Mouse (Mus musculus): ENCODE data around the gene Rbms3. TPM values are rescaled to one million over a fixed set of nuclear protein-coding genes. Genes with fewer than 3 reads are reported as not detected.

Rbms3 gene
- polyA plus RNA-seq, 1 experiment from 2014 or later, result 98.2 TPM

- Histone ChIP-seq H3K4me3 (no peak overlapping the region), H3K4me1 (peaks cover 33% of the 10 kb centered on the region), H3K27me3 (no peaks in the 10 kb centered on the region), H3K27ac (no peak overlapping the region), H3K4me2 (no peak overlapping the region), H3K36me3 (peaks cover 11% of the 10 kb centered on the region; the same call in 1 of the 2 replicates), H3K9ac (no peak overlapping the region), H3K9me3 (no peaks in the 10 kb centered on the region)
- no peak for ATAC-seq (ENCODE audit: insufficient number of reproducible peaks, insufficient read depth, low FRiP score, low TSS enrichment, low read depth)
- 47% methylated on average over 8 of the region's 8 CpGs for WGBS
Measured at GRCm38 (mm10) chr9:117126816-117127215, 502.9 kb downstream of the Rbms3 start.

DNA sequence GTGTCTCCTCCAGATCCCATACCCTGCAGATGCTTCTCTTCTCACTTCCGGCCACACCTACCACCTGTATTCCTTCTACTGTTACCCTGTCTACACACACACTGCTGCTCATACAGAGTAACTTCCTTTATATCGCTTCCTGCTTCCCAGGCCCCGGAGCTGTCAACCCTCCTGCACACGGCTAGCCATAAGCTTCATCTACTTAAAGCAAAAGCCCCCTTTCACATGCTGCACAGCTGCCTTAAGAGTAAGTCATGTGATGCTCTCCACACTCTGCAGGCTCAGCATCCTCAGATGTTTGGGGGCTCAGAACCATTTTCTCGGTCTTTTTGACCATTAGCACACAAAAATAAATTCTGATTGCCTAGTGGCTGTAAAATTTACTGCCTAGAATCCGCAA, 503.9 kb downstream of the Rbms3 start:
- Histone ChIP-seq H3K4me3 (no peak overlapping the region), H3K27me3 (no peaks in the 10 kb centered on the region), H3K36me3 (peaks cover 4% of the 10 kb centered on the region; the same call in 1 of the 2 replicates), H3K9ac (no peak overlapping the region), H3K4me1 (peaks cover 33% of the 10 kb centered on the region), H3K9me3 (no peaks in the 10 kb centered on the region), H3K4me2 (no peak overlapping the region), H3K27ac (no peak overlapping the region)
- no peak for ATAC-seq (ENCODE audit: insufficient number of reproducible peaks, insufficient read depth, low FRiP score, low TSS enrichment, low read depth)
- 73% methylated on average over 6 of the region's 6 CpGs for WGBS

DNA sequence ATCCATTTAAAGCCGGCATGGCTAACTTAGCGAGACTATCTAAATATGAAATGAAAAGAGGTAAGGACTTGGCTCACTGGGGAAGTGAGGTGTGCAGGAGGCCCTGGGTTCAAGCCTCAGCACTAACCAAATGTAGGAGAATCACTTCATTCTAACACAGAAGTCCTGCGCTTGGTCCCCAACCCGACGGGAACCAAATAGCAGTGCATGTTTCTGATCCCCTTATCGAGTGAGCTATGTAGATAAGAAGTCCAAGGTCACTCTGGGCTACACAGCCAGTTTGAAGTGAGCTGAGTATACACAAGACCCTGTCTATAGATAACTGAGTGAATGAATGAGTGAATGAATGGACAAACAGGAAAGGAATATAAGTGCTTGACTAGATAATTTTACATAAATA, 508.1 kb downstream of the Rbms3 start:
- Histone ChIP-seq H3K9ac (no peak overlapping the region), H3K4me2 (no peak overlapping the region), H3K4me3 (no peak overlapping the region), H3K4me1 (peaks cover 15% of the 10 kb centered on the region), H3K27ac (no peak overlapping the region), H3K9me3 (no peaks in the 10 kb centered on the region), H3K36me3 (peaks cover 3% of the 10 kb centered on the region; the same call in 1 of the 2 replicates), H3K27me3 (no peaks in the 10 kb centered on the region)
- 86% methylated on average over 6 of the region's 6 CpGs for WGBS
- no peak for ATAC-seq (ENCODE audit: insufficient number of reproducible peaks, insufficient read depth, low FRiP score, low TSS enrichment, low read depth)

DNA sequence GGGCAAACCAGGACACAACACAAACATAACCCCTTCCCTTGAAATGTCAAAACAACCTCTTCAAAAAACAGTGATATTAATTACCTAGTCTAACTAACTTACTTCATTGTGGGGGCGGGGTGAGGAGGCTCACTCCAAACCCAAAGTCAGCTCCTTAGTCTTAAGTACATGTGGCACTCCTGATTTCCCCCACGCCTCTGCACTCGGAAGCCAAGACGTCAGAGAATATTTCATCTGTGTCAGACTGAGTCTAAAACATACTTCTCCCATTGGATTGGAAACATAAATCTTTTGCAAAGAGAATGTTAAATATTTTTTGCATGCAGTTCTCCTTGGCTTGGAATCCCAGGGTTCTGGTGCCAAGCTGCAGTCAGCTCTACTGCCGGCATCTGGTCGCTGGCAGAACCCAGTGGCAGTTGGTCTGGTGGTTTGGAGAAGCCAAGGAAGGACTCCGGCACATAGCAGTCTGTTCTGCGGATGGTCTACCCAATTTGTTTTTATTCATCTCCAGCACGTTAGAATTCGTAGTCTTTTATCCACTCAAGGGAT, 512.5 kb downstream of the Rbms3 start:
- Histone ChIP-seq H3K36me3 (no peaks in the 10 kb centered on the region), H3K27ac (peak overlapping the region; percentile 48), H3K9me3 (no peaks in the 10 kb centered on the region), H3K4me3 (no peak overlapping the region), H3K4me1 (peaks cover 22% of the 10 kb centered on the region), H3K9ac (no peak overlapping the region), H3K27me3 (no peaks in the 10 kb centered on the region), H3K4me2 (no peak overlapping the region)
- 68% methylated on average over 10 of the region's 10 CpGs for WGBS
- ATAC-seq (ENCODE audit: insufficient number of reproducible peaks, insufficient read depth, low FRiP score, low TSS enrichment, low read depth), result no peak

- ATAC-seq (ENCODE audit: insufficient number of reproducible peaks, insufficient read depth, low FRiP score, low TSS enrichment, low read depth), result no peak
- Histone ChIP-seq H3K4me2 (no peak overlapping the region), H3K27me3 (no peaks in the 10 kb centered on the region), H3K4me1 (peaks cover 23% of the 10 kb centered on the region), H3K36me3 (0 out of 2 replicates have a peak, but pooled peaks cover 2% of the 10 kb centered on the region), H3K9ac (no peak overlapping the region), H3K27ac (no peak overlapping the region), H3K9me3 (no peaks in the 10 kb centered on the region), H3K4me3 (no peak overlapping the region)
- WGBS, result 63% methylated on average over 2 of the region's 2 CpGs
Measured at GRCm38 (mm10) chr9:117115609-117116008, 514.1 kb downstream of the Rbms3 start.

DNA sequence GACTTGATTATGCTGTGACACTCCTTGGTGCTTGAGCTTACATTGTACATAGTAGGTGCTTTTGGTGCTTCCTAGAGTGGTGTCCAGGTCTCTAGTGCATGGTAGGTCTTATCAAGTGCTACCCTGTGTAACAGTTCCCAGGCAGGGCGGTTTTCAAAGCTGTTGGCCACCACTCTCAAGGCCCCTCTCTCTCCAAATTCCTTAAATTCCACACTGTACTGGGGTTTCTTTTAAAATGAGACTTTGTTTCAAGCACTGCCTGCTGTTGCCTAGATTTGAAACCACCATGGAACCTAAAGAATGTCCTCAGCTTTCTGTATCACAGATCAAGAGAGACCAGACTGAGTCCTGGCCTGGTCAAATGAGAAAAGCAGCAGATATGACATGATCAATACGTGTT, 516.1 kb downstream of the Rbms3 start:
- Histone ChIP-seq H3K27ac (peak overlapping the region; percentile 51), H3K4me3 (no peak overlapping the region), H3K4me1 (peaks cover 25% of the 10 kb centered on the region), H3K9me3 (no peaks in the 10 kb centered on the region), H3K4me2 (no peak overlapping the region), H3K9ac (no peak overlapping the region), H3K36me3 (peaks cover 15% of the 10 kb centered on the region), H3K27me3 (no peaks in the 10 kb centered on the region)
- WGBS, result 30% methylated on average over 2 of the region's 2 CpGs
- ATAC-seq (ENCODE audit: insufficient number of reproducible peaks, insufficient read depth, low FRiP score, low TSS enrichment, low read depth), result no peak

DNA sequence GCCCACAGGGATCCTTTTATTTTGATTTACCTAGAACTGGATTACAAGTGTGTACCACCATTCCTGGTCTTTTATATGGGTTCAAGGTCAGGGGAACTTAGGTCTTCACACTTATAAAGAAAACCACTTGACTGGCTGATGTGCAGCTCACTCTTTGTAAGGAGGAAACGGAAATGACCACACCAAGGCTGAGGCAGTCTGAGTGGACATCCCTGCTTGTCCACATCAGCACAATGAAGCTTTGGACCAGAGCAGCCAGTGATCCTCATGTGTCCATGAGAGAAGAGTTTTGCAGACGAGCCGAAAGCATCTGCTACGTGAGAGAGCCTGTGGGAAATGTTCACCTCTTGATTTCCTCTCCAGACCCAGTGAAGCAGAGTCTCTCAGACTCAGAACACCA, 521.8 kb downstream of the Rbms3 start:
- no peak for ATAC-seq (ENCODE audit: insufficient number of reproducible peaks, insufficient read depth, low FRiP score, low TSS enrichment, low read depth)
- H3K4me3 ChIP-seq, result no peak overlapping the region
- H3K36me3 ChIP-seq, result peaks cover 28% of the 10 kb centered on the region
- no peaks in the 10 kb centered on the region for H3K9me3 ChIP-seq
- H3K4me1 ChIP-seq, result peaks cover 4% of the 10 kb centered on the region; the same call in 1 of the 2 replicates
- H3K9ac ChIP-seq, result no peak overlapping the region
- H3K4me2 ChIP-seq, result no peak overlapping the region
- no peak overlapping the region for H3K27ac ChIP-seq
- no peaks in the 10 kb centered on the region for H3K27me3 ChIP-seq
- 86% methylated on average over 4 of the region's 4 CpGs for WGBS

GRCm38 (mm10) chr9:117102198-117102930, 527.3 kb downstream of the Rbms3 start:
- no peak overlapping the region for H3K4me3 ChIP-seq
- no peaks in the 10 kb centered on the region for H3K4me1 ChIP-seq
- no peak overlapping the region for H3K9ac ChIP-seq
- no peak for ATAC-seq (ENCODE audit: insufficient number of reproducible peaks, insufficient read depth, low FRiP score, low TSS enrichment, low read depth)
- no peak overlapping the region for H3K27ac ChIP-seq
- no peaks in the 10 kb centered on the region for H3K9me3 ChIP-seq
- 70% methylated on average over 19 of the region's 19 CpGs for WGBS
- H3K4me2 ChIP-seq, result no peak overlapping the region
- no peaks in the 10 kb centered on the region for H3K27me3 ChIP-seq
- H3K36me3 ChIP-seq, result peaks cover 5% of the 10 kb centered on the region; the same call in 1 of the 2 replicates

DNA sequence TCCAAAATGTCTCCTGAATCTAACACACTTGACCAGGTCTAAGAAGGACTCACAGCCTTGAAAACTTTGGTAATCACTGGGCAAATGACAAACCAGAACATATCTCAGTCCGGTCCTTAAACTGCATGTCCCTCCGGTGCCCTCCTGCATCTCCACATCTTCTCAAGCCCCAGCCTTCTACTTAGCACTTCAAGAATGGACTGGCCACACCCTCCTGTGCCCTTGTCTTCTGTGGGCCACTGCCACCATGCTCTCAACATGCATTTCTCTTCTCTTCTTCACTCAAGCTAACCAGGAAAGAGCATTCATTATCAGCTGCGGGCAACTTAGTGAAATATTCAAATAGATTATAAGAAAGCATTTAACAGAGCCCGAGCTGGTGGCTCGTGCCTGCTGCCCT, 529.5 kb downstream of the Rbms3 start:
- no peak for ATAC-seq (ENCODE audit: insufficient number of reproducible peaks, insufficient read depth, low FRiP score, low TSS enrichment, low read depth)
- WGBS, result 91% methylated on average over 5 of the region's 5 CpGs
- H3K36me3 ChIP-seq, result no peaks in the 10 kb centered on the region; the same call in 1 of the 2 replicates

DNA sequence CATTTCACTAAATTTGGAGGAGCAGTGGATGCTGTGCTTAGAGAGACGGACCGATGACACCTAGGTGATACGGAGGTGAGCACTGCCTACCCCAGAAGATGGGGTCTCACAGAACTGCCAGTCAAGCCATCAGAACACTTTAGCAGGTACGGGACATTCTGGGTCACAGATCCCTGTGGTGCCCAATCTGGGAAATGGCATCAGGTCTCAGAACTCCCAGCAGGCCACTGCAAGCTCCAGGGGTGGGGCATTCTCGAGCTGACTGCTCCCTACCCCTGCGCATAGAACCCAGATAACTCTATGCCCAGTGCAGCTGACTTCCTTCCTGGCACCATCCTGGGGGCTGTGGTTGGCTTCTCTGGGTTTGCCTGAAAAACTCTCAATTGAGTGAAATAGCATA, 536.2 kb downstream of the Rbms3 start:
- peaks cover 12% of the 10 kb centered on the region for H3K4me1 ChIP-seq
- H3K9ac ChIP-seq, result no peak overlapping the region
- no peak overlapping the region for H3K27ac ChIP-seq
- ATAC-seq (ENCODE audit: insufficient number of reproducible peaks, insufficient read depth, low FRiP score, low TSS enrichment, low read depth), result no peak
- WGBS, result 91% methylated on average over 6 of the region's 6 CpGs
- no peak overlapping the region for H3K4me3 ChIP-seq
- H3K36me3 ChIP-seq, result 0 out of 2 replicates have a peak, but pooled peaks cover 3% of the 10 kb centered on the region
- H3K27me3 ChIP-seq, result no peaks in the 10 kb centered on the region
- no peak overlapping the region for H3K4me2 ChIP-seq
- no peaks in the 10 kb centered on the region for H3K9me3 ChIP-seq

More for the DNA sequence above, 529.5 kb downstream of the Rbms3 start:
- no peak overlapping the region for H3K4me2 ChIP-seq
- no peaks in the 10 kb centered on the region for H3K9me3 ChIP-seq
- no peaks in the 10 kb centered on the region for H3K27me3 ChIP-seq
- H3K27ac ChIP-seq, result no peak overlapping the region
- H3K4me1 ChIP-seq, result no peaks in the 10 kb centered on the region
- H3K9ac ChIP-seq, result no peak overlapping the region
- no peak overlapping the region for H3K4me3 ChIP-seq

GRCm38 (mm10) chr9:117092177-117092555, 537.5 kb downstream of the Rbms3 start:
- Histone ChIP-seq H3K27ac (no peak overlapping the region), H3K36me3 (0 out of 2 replicates have a peak, but pooled peaks cover 3% of the 10 kb centered on the region)

More at GRCm38 (mm10) chr9:117092177-117092555, 537.5 kb downstream of the Rbms3 start:
- H3K4me2 ChIP-seq, result no peak overlapping the region
- H3K4me1 ChIP-seq, result peaks cover 24% of the 10 kb centered on the region
- no peaks in the 10 kb centered on the region for H3K9me3 ChIP-seq
- no peak overlapping the region for H3K9ac ChIP-seq
- no peaks in the 10 kb centered on the region for H3K27me3 ChIP-seq
- H3K4me3 ChIP-seq, result no peak overlapping the region
- no peak for ATAC-seq (ENCODE audit: insufficient number of reproducible peaks, insufficient read depth, low FRiP score, low TSS enrichment, low read depth)
- 91% methylated on average over 8 of the region's 8 CpGs for WGBS
